Mouse (Mus musculus) C2C12 (cell line): ENCODE measurements at regions not wholly inside any gene's neighbourhood (a gene's known extent, or its start where the extent isn't known, plus 50 kb on each side); places are given as distances from the start of the nearest gene placed in this dataset.

ENCODE experiments used
- H3K27me3 ChIP-seq: one replicate; pipeline ENCODE4 v1.6.1; 2011; ENCODE audit not compliant: control insufficient read depth, insufficient read depth, insufficient read length
- H3K36me3 ChIP-seq: one replicate; pipeline ENCODE4 v1.6.1; 2011; ENCODE audit not compliant: control insufficient read depth, insufficient read depth
- H3K4me3 ChIP-seq: one replicate; pipeline ENCODE4 v1.5.1; 2011; ENCODE audit warnings: mild to moderate bottlenecking, control low read depth; ENCODE audit not compliant: poor library complexity, insufficient read depth, severe bottlenecking
- H3K79me2 ChIP-seq: one replicate; pipeline ENCODE4 v1.6.1; 2011; ENCODE audit not compliant: control insufficient read depth, insufficient read depth
- H3K79me3 ChIP-seq: one replicate; pipeline ENCODE4 v1.6.1; 2011; ENCODE audit warnings: low read depth, control low read depth
- H3ac ChIP-seq: one replicate; pipeline ENCODE3; 2011; ENCODE audit warnings: low read depth; ENCODE audit not compliant: control insufficient read depth, insufficient read length
- CEBPB ChIP-seq: IDR thresholded peaks from one replicate; pipeline ENCODE4 v1.6.1; 2011; ENCODE audit warnings: low read depth, mild to moderate bottlenecking, control low read depth, moderate library complexity
- CTCF ChIP-seq: IDR thresholded peaks from one replicate; pipeline ENCODE4 v1.5.1; 2011; ENCODE audit not compliant: control insufficient read depth, insufficient read depth, insufficient read length
- FOSL1 ChIP-seq: IDR thresholded peaks from one replicate; pipeline ENCODE4 v1.8.0; 2011; ENCODE audit warnings: mild to moderate bottlenecking, low read length; ENCODE audit not compliant: poor library complexity, insufficient read depth, severe bottlenecking
- MAX ChIP-seq: IDR thresholded peaks from one replicate; pipeline ENCODE4 v1.6.1; 2011; ENCODE audit warnings: mild to moderate bottlenecking, control low read depth
- MYOD1 ChIP-seq: IDR thresholded peaks from one replicate; pipeline ENCODE4 v1.6.1; 2011; ENCODE audit warnings: low read depth; ENCODE audit not compliant: control insufficient read depth, insufficient read length
- MYOG ChIP-seq: IDR thresholded peaks from one replicate; pipeline ENCODE4 v1.6.1; 2011; ENCODE audit not compliant: control insufficient read depth, insufficient read length; ENCODE audit errors: extremely low read depth
- USF1 ChIP-seq: IDR thresholded peaks from one replicate; pipeline ENCODE4 v1.6.1; 2011; ENCODE audit warnings: low read depth, mild to moderate bottlenecking, control low read depth, moderate library complexity

- no peak overlapping the region for H3K4me3 ChIP-seq
- peaks cover 69% of the 10 kb centered on the region for H3K27me3 ChIP-seq
- no peak for TF ChIP-seq MYOD1
- no peak for TF ChIP-seq MYOG
- TF ChIP-seq FOSL1 = no peak
- no peak for TF ChIP-seq CTCF
- no peak for TF ChIP-seq MAX
- no peak for TF ChIP-seq USF1
- TF ChIP-seq CEBPB = no peak
- H3K36me3 ChIP-seq = no peaks in the 10 kb centered on the region
- no peaks in the 10 kb centered on the region for H3K79me3 ChIP-seq
- H3ac ChIP-seq = no peak overlapping the region
- H3K79me2 ChIP-seq = no peaks in the 10 kb centered on the region
Observed at GRCm38 (mm10) chr5:35449556-35449955, 60.6 kb downstream of the Hmx1 start.
